Mouse (Mus musculus): Measurements from ENCODE around the gene Rassf7. TPM values are rescaled to one million over a fixed set of nuclear protein-coding genes. Genes with fewer than 3 reads are reported as not detected.
A peak's percentile ranks its signal among the peaks of the same experiment; 100 is the strongest.

Rassf7 gene
- polyA plus RNA-seq, 1 experiment = 17.9 TPM

- 2% methylated on average over 42 of the region's 42 CpGs for WGBS
- Histone ChIP-seq H3K4me1 (ENCODE audit: control insufficient read depth, insufficient read depth, low read length) (no peaks in the 10 kb centered on the region), H3K4me3 (replicated peaks; ENCODE audit: control insufficient read depth, low read depth, low read length) (peak overlapping the region; percentile 71), H3K27ac (ENCODE audit: control insufficient read depth, insufficient read depth, low read depth, low read length, poor library complexity) (peak overlapping the region; percentile 62)
- TF ChIP-seq POLR2A (IDR thresholded peaks at IDR 0.05; ENCODE audit: borderline replicate concordance, control insufficient read depth, low read depth, low read length) (peak; percentile 17; the same call in 1 of the 2 replicates), CTCF (IDR thresholded peaks at IDR 0.05; ENCODE audit: control insufficient read depth, insufficient read depth, low read length) (no peak)
Observed at GRCm38 (mm10) chr7:141215880-141216733, 447 bp downstream of the Rassf7 start.

GRCm38 (mm10) chr7:141216894-141217293, 1.2 kb downstream of the Rassf7 start:
- no peak overlapping the region for H3K4me3 ChIP-seq (replicated peaks; ENCODE audit: control insufficient read depth, low read depth, low read length)
- peaks cover under 1% of the 10 kb centered on the region; the same call in 1 of the 2 replicates for H3K4me1 ChIP-seq (ENCODE audit: control insufficient read depth, insufficient read depth, low read length)
- WGBS = 94% methylated on average over 11 of the region's 11 CpGs
- TF ChIP-seq CTCF (IDR thresholded peaks at IDR 0.05; ENCODE audit: control insufficient read depth, insufficient read depth, low read length) (no peak), POLR2A (IDR thresholded peaks at IDR 0.05; ENCODE audit: borderline replicate concordance, control insufficient read depth, low read depth, low read length) (no peak)
- no peak overlapping the region for H3K27ac ChIP-seq (ENCODE audit: control insufficient read depth, insufficient read depth, low read depth, low read length, poor library complexity)

GRCm38 (mm10) chr7:141217343-141218013, 1.8 kb downstream of the Rassf7 start:
- no peak overlapping the region for H3K4me3 ChIP-seq (replicated peaks; ENCODE audit: control insufficient read depth, low read depth, low read length)
- H3K4me1 ChIP-seq (ENCODE audit: control insufficient read depth, insufficient read depth, low read length) = peaks cover 4% of the 10 kb centered on the region; the same call in 1 of the 2 replicates
- TF ChIP-seq POLR2A (IDR thresholded peaks at IDR 0.05; ENCODE audit: borderline replicate concordance, control insufficient read depth, low read depth, low read length) (peak; percentile 23; the same call in 1 of the 2 replicates), CTCF (IDR thresholded peaks at IDR 0.05; ENCODE audit: control insufficient read depth, insufficient read depth, low read length) (no peak)
- no peak overlapping the region for H3K27ac ChIP-seq (ENCODE audit: control insufficient read depth, insufficient read depth, low read depth, low read length, poor library complexity)
- WGBS = 93% methylated on average over 17 of the region's 17 CpGs

GRCm38 (mm10) chr7:141218141-141218540, 2.5 kb downstream of the Rassf7 start:
- TF ChIP-seq POLR2A (IDR thresholded peaks at IDR 0.05; ENCODE audit: borderline replicate concordance, control insufficient read depth, low read depth, low read length) (no peak), CTCF (IDR thresholded peaks at IDR 0.05; ENCODE audit: control insufficient read depth, insufficient read depth, low read length) (no peak)
- 87% methylated on average over 3 of the region's 3 CpGs for WGBS
- H3K4me1 ChIP-seq (ENCODE audit: control insufficient read depth, insufficient read depth, low read length) = peaks cover 4% of the 10 kb centered on the region; the same call in 1 of the 2 replicates
- no peak overlapping the region for H3K4me3 ChIP-seq (replicated peaks; ENCODE audit: control insufficient read depth, low read depth, low read length)
- no peak overlapping the region for H3K27ac ChIP-seq (ENCODE audit: control insufficient read depth, insufficient read depth, low read depth, low read length, poor library complexity)

GRCm38 (mm10) chr7:141218557-141219133, 3.0 kb downstream of the Rassf7 start:
- Histone ChIP-seq H3K4me1 (ENCODE audit: control insufficient read depth, insufficient read depth, low read length) (peaks cover 4% of the 10 kb centered on the region; the same call in 1 of the 2 replicates), H3K27ac (ENCODE audit: control insufficient read depth, insufficient read depth, low read depth, low read length, poor library complexity) (no peak overlapping the region), H3K4me3 (replicated peaks; ENCODE audit: control insufficient read depth, low read depth, low read length) (no peak overlapping the region)
- no peak for TF ChIP-seq POLR2A (IDR thresholded peaks at IDR 0.05; ENCODE audit: borderline replicate concordance, control insufficient read depth, low read depth, low read length)
- no peak for TF ChIP-seq CTCF (IDR thresholded peaks at IDR 0.05; ENCODE audit: control insufficient read depth, insufficient read depth, low read length)
- WGBS = 90% methylated on average over 5 of the region's 5 CpGs

DNA sequence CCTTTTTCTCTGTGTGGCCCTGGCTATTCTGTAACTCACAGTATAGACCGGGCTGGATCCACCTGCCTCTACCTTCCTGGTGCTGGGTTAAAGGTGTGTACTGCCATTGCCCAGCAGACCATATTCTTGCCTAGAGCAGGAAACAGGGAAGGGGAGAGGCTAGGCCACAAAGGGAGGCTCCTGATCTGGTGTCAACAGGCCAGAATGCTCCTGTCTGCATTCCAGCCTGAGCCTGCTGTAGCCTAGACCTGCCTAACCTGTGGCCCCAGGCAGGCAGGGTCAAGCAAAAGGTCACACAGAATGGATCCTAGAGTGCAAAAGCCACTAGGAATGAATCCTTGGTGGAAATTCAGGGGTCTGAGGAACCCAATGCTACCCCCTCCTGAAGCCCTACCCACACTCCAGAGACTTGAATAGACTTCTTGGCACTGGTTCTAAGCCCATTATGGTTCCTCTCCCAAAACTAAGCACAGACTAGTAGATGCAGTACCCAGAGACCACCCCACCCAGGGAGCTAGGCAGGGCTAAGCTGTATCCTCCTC, 4.0 kb downstream of the Rassf7 start:
- Histone ChIP-seq H3K27ac (ENCODE audit: control insufficient read depth, insufficient read depth, low read depth, low read length, poor library complexity) (no peak overlapping the region), H3K4me3 (replicated peaks; ENCODE audit: control insufficient read depth, low read depth, low read length) (no peak overlapping the region), H3K4me1 (ENCODE audit: control insufficient read depth, insufficient read depth, low read length) (peaks cover 4% of the 10 kb centered on the region; the same call in 1 of the 2 replicates)
- WGBS = 100% methylated on average over 1 of the region's 1 CpGs
- TF ChIP-seq CTCF (IDR thresholded peaks at IDR 0.05; ENCODE audit: control insufficient read depth, insufficient read depth, low read length) (no peak), POLR2A (IDR thresholded peaks at IDR 0.05; ENCODE audit: borderline replicate concordance, control insufficient read depth, low read depth, low read length) (no peak)

GRCm38 (mm10) chr7:141220377-141220776, 4.7 kb downstream of the Rassf7 start:
- Histone ChIP-seq H3K4me1 (ENCODE audit: control insufficient read depth, insufficient read depth, low read length) (peaks cover 4% of the 10 kb centered on the region; the same call in 1 of the 2 replicates), H3K4me3 (replicated peaks; ENCODE audit: control insufficient read depth, low read depth, low read length) (no peak overlapping the region), H3K27ac (ENCODE audit: control insufficient read depth, insufficient read depth, low read depth, low read length, poor library complexity) (no peak overlapping the region)
- 88% methylated on average over 1 of the region's 1 CpGs for WGBS
- TF ChIP-seq POLR2A (IDR thresholded peaks at IDR 0.05; ENCODE audit: borderline replicate concordance, control insufficient read depth, low read depth, low read length) (no peak), CTCF (IDR thresholded peaks at IDR 0.05; ENCODE audit: control insufficient read depth, insufficient read depth, low read length) (no peak)

Data from bone marrow, adult 2 months (tissue).